In the genomic region with DNA sequence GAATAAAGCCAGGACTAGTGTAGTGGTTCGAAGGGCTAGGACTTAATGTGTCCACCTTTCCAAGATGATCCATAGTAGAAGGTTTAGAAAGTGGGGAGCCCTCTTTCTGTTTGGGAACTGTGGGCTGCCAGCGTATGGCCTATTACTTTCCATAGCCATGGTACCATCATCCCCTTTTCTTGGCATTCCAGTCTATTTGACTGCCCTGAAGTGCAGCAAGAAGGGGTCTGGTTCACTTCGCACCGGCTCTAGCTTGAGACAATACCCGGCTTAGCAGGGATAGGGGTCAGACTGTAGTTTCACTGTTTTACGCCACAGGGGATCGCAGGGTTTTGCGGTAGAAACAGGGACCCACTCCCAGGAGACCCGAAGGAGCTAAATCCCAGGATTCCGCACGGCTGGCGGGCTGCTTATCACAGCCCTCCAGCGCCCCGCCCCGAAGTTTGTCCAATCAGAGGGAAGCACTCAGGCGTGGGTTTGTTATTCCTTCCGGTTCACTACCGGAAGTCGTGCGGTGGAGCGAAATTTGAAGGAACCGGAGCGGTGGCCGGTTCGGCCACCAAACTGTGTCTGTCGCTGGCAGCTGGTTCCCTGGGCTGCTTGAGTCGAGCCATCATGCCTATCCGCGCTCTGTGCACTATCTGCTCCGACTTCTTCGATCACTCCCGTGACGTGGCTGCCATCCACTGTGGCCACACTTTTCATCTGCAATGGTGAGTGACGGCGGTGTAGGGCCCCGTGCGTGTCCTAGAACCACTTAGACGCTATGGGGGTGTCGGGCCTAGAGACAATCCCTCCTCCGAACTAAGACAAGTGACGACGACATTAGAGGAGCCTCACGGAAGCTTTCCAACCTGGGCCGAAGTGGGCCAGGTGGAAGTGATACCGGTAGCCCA, we compare ENCODE assay signal across 8 mouse cellular contexts. TPM values are rescaled to one million over a fixed set of nuclear protein-coding genes. Genes with fewer than 3 reads are reported as not detected.
A peak's percentile ranks its signal among the peaks of the same experiment; 100 is the strongest.
DNase-seq lines count a peak whose midpoint lies in the region; ATAC-seq lines count a peak whose summit lies in the region.

No protein-coding gene starts in this region.

- ATAC-seq in intestine, embryonic 14.5 days (replicated peaks; ENCODE audit: low FRiP score, low TSS enrichment, low read depth), result peak; percentile 93
- peak; percentile 89 for ATAC-seq in megakaryocyte progenitor cell, adult 5-6 weeks (replicated peaks; ENCODE audit: poor library complexity)

- no peaks in the 10 kb centered on the region for H3K36me3 ChIP-seq in intestine, embryonic 14.5 days (ENCODE audit: control insufficient read depth, insufficient read depth, low read length)

- 11% methylated on average over 45 of the region's 45 CpGs for WGBS in intestine, embryonic 14.5 days

- H3K9ac ChIP-seq in intestine, embryonic 14.5 days (ENCODE audit: low read length), result peak overlapping the region; percentile 56

- intact Hi-C loops in left cerebral cortex, postnatal 10 days (cut with DNase I), result no loop called here

- H3K4me2 ChIP-seq in intestine, embryonic 14.5 days (ENCODE audit: low read length), result peak overlapping the region; percentile 64

- peak; percentile 94 for DNase-seq in adrenal gland, adult 2 months
- peak; percentile 97 for DNase-seq in embryo, embryonic 11 days
- peak; percentile 88 for DNase-seq in gastrocnemius, postnatal 25 days
- DNase-seq in intestine, embryonic 14.5 days (ENCODE audit: low spot score), result peak; percentile 89
- DNase-seq in left cerebral cortex, postnatal 10 days (ENCODE audit: extremely low spot score in 1 of 2, low spot score in 2 of 2), result peak; percentile 91 to 97
- DNase-seq in right cerebral cortex, postnatal 10 days (ENCODE audit: low spot score in 2 of 2), result peak; percentile 96 to 97
- DNase-seq in urinary bladder, postnatal 14 days (ENCODE audit: low spot score), result peak; percentile 94

- H3K4me3 ChIP-seq in intestine, embryonic 14.5 days (ENCODE audit: low read depth, low read length), result peak overlapping the region; percentile 66

- peaks cover 12% of the 10 kb centered on the region; the same call in 1 of the 2 replicates for H3K4me1 ChIP-seq in intestine, embryonic 14.5 days (replicated peaks; ENCODE audit: control insufficient read depth, insufficient read depth, low read length)

- H3K9me3 ChIP-seq in intestine, embryonic 14.5 days (ENCODE audit: control insufficient read depth, low read length), result no peaks in the 10 kb centered on the region

- no peaks in the 10 kb centered on the region for H3K27me3 ChIP-seq in intestine, embryonic 14.5 days (replicated peaks; ENCODE audit: control insufficient read depth, insufficient read depth, low read length)

- H3K27ac ChIP-seq in intestine, embryonic 14.5 days (ENCODE audit: low read depth), result peak overlapping the region; percentile 61

RNA-seq across cellular contexts. Expression of gene Traip, which starts 0.8 kb away (rescaled TPM):
- total RNA-seq in adrenal gland, adult 2 months (2021), result 1 to 10 TPM; 2.1 to 2.5 TPM
- 0.61 and 0.72 TPM in 2 replicates for polyA plus RNA-seq in adrenal gland, adult 2 months (2012; rRNA removed)
- total RNA-seq in gastrocnemius, postnatal 25 days (2021), result under 1 TPM; 0.46 to 0.88 TPM
- polyA plus RNA-seq in intestine, embryonic 14.5 days (2014; fragmentation: Nextera tagmentation; extraction: Ambion mirVana), result 23.9 and 24.1 TPM in 2 replicates
- 10 to 100 TPM; 16.4 to 17.7 TPM for total RNA-seq in left cerebral cortex, postnatal 10 days (2021)
- 10.1 and 11.3 TPM in 2 replicates for total RNA-seq in megakaryocyte progenitor cell, adult 5-6 weeks (2015)
- 22.7 and 32.7 TPM in 2 replicates for total RNA-seq in megakaryocyte progenitor cell, adult 5-6 weeks (2017)

RNA-seq across cellular contexts. Expression of gene Camkv, which starts 15.2 kb away (rescaled TPM):
- total RNA-seq in adrenal gland, adult 2 months (2021), result 1 to 10 TPM; 2.9 to 5.2 TPM
- polyA plus RNA-seq in adrenal gland, adult 2 months (2012; rRNA removed), result 7.8 and 9.5 TPM in 2 replicates
- total RNA-seq in gastrocnemius, postnatal 25 days (2021), result under 1 TPM; 0.18 to 0.38 TPM
- polyA plus RNA-seq in intestine, embryonic 14.5 days (2014; fragmentation: Nextera tagmentation; extraction: Ambion mirVana), result 1.7 and 1.9 TPM in 2 replicates
- total RNA-seq in left cerebral cortex, postnatal 10 days (2021), result 100 to 1,000 TPM; 434 to 435 TPM
- not detected in 2 replicates for total RNA-seq in megakaryocyte progenitor cell, adult 5-6 weeks (2015)
- total RNA-seq in megakaryocyte progenitor cell, adult 5-6 weeks (2017), result 0.20 TPM in 1 of 2 replicates, not detected in the other

RNA-seq across cellular contexts. Expression of gene Actl11, which starts 22.4 kb away (rescaled TPM):
- not detected for total RNA-seq in adrenal gland, adult 2 months (2021)
- not detected in 2 replicates for polyA plus RNA-seq in adrenal gland, adult 2 months (2012; rRNA removed)
- not detected for total RNA-seq in gastrocnemius, postnatal 25 days (2021)
- not detected in 2 replicates for polyA plus RNA-seq in intestine, embryonic 14.5 days (2014; fragmentation: Nextera tagmentation; extraction: Ambion mirVana)
- not detected for total RNA-seq in left cerebral cortex, postnatal 10 days (2021)
- total RNA-seq in megakaryocyte progenitor cell, adult 5-6 weeks (2015), result 0.05 TPM in 1 of 2 replicates, not detected in the other
- not detected in 2 replicates for total RNA-seq in megakaryocyte progenitor cell, adult 5-6 weeks (2017)

RNA-seq across cellular contexts. Expression of gene Uba7, which starts 24.6 kb away (rescaled TPM):
- total RNA-seq in adrenal gland, adult 2 months (2021), result 10 to 100 TPM; 10.6 to 22.1 TPM
- polyA plus RNA-seq in adrenal gland, adult 2 months (2012; rRNA removed), result 35.4 and 39.9 TPM in 2 replicates
- total RNA-seq in gastrocnemius, postnatal 25 days (2021), result 1 to 10 TPM; 2.4 to 2.8 TPM
- 48.0 and 51.1 TPM in 2 replicates for polyA plus RNA-seq in intestine, embryonic 14.5 days (2014; fragmentation: Nextera tagmentation; extraction: Ambion mirVana)
- 1 to 10 TPM; 2.4 to 2.6 TPM for total RNA-seq in left cerebral cortex, postnatal 10 days (2021)
- total RNA-seq in megakaryocyte progenitor cell, adult 5-6 weeks (2015), result 29.6 and 34.4 TPM in 2 replicates
- total RNA-seq in megakaryocyte progenitor cell, adult 5-6 weeks (2017), result 30.1 and 34.7 TPM in 2 replicates

RNA-seq across cellular contexts. Expression of gene Gm20661, which starts 32.1 kb away (rescaled TPM):
- under 1 TPM in 1 of 2 experiments, not detected in 1; 0.38 TPM for total RNA-seq in adrenal gland, adult 2 months (2021)
- polyA plus RNA-seq in adrenal gland, adult 2 months (2012; rRNA removed), result 0.12 and 0.20 TPM in 2 replicates
- not detected for total RNA-seq in gastrocnemius, postnatal 25 days (2021)
- polyA plus RNA-seq in intestine, embryonic 14.5 days (2014; fragmentation: Nextera tagmentation; extraction: Ambion mirVana), result 8.7 and 11.4 TPM in 2 replicates
- total RNA-seq in left cerebral cortex, postnatal 10 days (2021), result under 1 TPM; 0.30 to 0.39 TPM
- total RNA-seq in megakaryocyte progenitor cell, adult 5-6 weeks (2015), result 0.49 TPM in 1 of 2 replicates, not detected in the other
- not detected in 2 replicates for total RNA-seq in megakaryocyte progenitor cell, adult 5-6 weeks (2017)

Comparison
In these comparisons a context has a peak if more than half of its experiments do, and no peak if none do; other contexts are left out.
1. Peak in every context shown above with its lines: DNase-seq, ATAC-seq, H3K4me3 ChIP-seq and H3K27ac ChIP-seq.
2. RNA of gene Camkv, which starts 15.2 kb away (total RNA-seq): 434 to 435 TPM in left cerebral cortex, postnatal 10 days; 2.9 to 5.2 TPM in adrenal gland, adult 2 months, 0.18 to 0.38 TPM in gastrocnemius, postnatal 25 days and 0.20 TPM in megakaryocyte progenitor cell, adult 5-6 weeks; every median in the first group is over 10 times any median in the second.